Mouse (Mus musculus) erythroblast, adult 5-6 weeks (primary cell): ENCODE measurements around the gene Vcan. TPM values are rescaled to one million over a fixed set of nuclear protein-coding genes. Genes with fewer than 3 reads are reported as not detected.

Source experiments
- ATAC-seq: replicated peaks from 2 replicates; pipeline ENCODE4 v1.8.0; 2016; ENCODE audit warnings: moderate number of reproducible peaks, mild to moderate bottlenecking, moderate TSS enrichment, inconsistent platforms; ENCODE audit not compliant: poor library complexity, low FRiP score, severe bottlenecking
- total RNA-seq, 2 experiments: library from RNA; stranded (forward) in 1 of 2; stranded (reverse) in 1 of 2; fragments of 150-400 nt in 1 of 2; fragments of 200-764, 138-1000 nt in 1 of 2; gene quantifications; 2 replicates each; pipeline versions ENCODE4 v1.2.3 to v1.2.4; 2015 to 2017; ENCODE audit warnings: low replicate concordance in 2 of 2

The Vcan gene
- total RNA-seq, 2 experiments from 2014 or later, result 2.0 to 2.7 TPM

DNA sequence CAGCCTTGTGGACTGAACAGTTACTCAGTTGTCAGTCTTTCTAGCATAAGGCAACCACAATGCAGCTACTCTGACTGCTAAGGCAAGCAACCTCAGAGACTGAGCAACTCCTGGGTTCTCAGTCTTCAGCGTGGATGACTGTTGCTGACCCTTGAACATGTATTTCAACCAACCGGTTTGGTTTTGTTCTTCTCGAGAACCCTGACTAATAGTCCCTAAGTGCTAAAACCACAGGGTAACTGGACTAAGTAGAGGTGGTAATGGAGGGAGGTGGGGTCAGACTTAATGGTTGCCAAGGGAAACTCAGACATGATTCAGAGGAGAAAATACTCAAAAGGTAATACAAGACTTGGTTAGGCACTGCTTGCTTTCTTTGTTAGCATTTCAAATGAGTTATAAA lies 105.3 kb downstream of the Vcan start:
- no peak for ATAC-seq

DNA sequence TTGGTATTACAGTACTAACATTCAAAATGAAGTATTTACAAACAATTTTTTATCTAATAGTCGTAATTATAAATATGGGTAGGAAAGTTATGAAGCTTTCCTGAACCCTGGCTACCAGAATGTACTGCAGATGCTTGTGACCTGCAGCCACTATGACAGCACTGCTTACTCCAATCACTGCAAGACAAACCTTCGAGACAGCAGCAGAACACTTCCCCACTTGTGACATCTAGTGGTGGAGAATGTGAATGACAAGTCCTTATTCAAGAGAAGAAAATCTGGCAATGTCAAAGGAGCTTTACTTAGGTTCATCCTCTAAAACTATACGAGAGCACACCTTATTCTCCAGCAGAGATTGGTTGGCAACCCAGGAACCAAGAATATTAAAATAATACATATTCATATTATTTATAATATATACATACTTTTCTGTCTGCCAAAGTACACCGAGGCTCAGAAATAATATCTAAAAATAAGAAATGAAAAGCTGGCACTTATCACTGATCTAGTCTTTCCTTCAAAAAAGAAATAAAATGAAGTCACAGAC lies 108.1 kb downstream of the Vcan start:
- ATAC-seq, result no peak

DNA sequence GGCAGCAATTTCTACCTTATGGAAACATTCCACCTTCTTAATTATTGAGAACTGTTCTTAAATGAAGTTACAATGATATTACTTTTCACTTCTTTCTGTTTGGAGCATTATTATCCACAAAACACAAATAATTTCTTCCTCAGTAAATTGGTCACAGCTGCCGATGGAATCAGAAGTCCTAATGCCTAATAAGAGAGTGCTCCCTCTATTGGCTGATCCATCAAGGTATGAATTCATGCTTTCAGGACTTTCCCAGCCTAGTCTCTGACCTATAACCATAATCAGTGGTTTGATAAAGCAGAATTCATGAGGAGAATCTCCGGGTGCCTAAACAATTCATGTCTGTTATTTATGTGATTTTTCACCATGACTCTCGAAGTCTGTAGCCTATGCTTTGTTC lies 123.2 kb downstream of the Vcan start:
- no peak for ATAC-seq

DNA sequence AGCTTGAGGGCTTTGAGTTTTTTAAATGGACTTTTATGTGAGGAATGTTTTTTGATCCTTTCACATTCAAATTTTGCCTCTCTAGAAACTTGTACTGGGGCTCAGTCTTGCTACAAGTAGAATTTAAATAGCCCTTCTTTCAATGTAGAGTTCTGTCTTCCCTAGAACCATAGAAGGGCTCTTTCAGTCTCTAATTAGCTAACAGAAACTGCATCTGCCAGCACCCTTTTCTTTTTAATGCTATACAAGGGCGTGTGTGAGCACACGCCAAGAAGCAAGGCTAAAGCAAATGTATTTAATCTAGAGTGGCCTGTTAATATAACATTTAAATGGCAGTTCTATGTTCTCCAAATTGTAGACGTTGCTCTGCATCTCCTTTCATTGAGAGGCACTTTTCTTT lies 134.9 kb downstream of the Vcan start:
- ATAC-seq, result no peak

Other genes with a start within 250 kb of the Vcan start
- gene Hapln1, start 202.7 kb downstream of the Vcan start, total RNA-seq (2015; ENCODE audit: low replicate concordance), result not detected in 2 replicates
- gene Hapln1, start 202.7 kb downstream of the Vcan start, total RNA-seq (2017; ENCODE audit: low replicate concordance), result not detected in 2 replicates